In the genomic region with DNA sequence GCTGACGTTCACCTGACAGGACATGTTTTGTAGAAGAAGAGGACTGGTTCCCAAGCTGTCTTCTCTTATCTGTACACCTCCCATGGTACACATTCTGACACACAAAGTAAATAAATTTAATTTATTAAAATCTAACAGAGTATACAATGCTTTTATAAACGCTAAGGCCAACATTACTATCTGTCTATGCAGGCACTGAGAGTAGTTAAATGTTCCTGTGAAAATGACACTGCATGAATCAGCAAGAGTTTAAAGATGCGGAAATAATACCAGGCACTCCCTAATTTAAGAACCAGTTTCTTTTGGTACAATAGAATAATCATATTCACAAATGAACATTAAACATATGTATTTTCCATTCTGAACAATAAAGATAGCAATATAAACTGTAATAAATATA, we compare ENCODE assay signal across 14 mouse cellular contexts.
"Had no signal": no experiment of that assay in that cellular context is flagged by ENCODE, and none has a peak within 500 bp of the region (broad histone marks: within the 10 kb centered on the region; RNA-seq: fewer than 3 reads in every experiment).

No protein-coding gene starts in this region.

- H3K4me1 ChIP-seq: limb, embryonic 10.5 days; midbrain, embryonic 13.5 days; neural tube, embryonic 15.5 days had no signal

- H3K36me3 ChIP-seq: neural tube, embryonic 15.5 days had no signal

- H3K27ac ChIP-seq: kidney, postnatal 0 days; left cerebral cortex, adult 2 months; limb, embryonic 10.5 days; midbrain, embryonic 13.5 days; neural tube, embryonic 15.5 days had no signal

- H3K9me3 ChIP-seq: limb, embryonic 10.5 days; midbrain, embryonic 13.5 days; neural tube, embryonic 15.5 days had no signal

- DNase-seq: kidney, adult 11 months; kidney, adult 9 months; kidney, postnatal 4 days; lung, adult 2 months; lung, postnatal 36 days; right cerebral cortex, adult 18-20 months; right cerebral cortex, postnatal 25 days had no signal

- H3K4me2 ChIP-seq: midbrain, embryonic 13.5 days; neural tube, embryonic 15.5 days had no signal

- ATAC-seq: lung, postnatal 0 days; midbrain, embryonic 13.5 days had no signal

- H3K4me3 ChIP-seq: left cerebral cortex, adult 2 months; limb, embryonic 10.5 days; midbrain, embryonic 13.5 days; myocyte; neural tube, embryonic 15.5 days had no signal

- H3K9ac ChIP-seq: midbrain, embryonic 13.5 days; neural tube, embryonic 15.5 days had no signal

- H3K27me3 ChIP-seq: midbrain, embryonic 13.5 days; neural tube, embryonic 15.5 days had no signal
